Mouse (Mus musculus) CD8-positive naive resting alpha-beta T cell, adult 2 months (primary cell): ENCODE results near the gene Narfl.

Source experiments
- DNase-seq, 2 experiments: peaks; one replicate each; pipeline ENCODE4 v3.0.0; 2022; ENCODE audit warnings: low read depth in 2 of 2, low spot score in 2 of 2

The Narfl gene

DNA sequence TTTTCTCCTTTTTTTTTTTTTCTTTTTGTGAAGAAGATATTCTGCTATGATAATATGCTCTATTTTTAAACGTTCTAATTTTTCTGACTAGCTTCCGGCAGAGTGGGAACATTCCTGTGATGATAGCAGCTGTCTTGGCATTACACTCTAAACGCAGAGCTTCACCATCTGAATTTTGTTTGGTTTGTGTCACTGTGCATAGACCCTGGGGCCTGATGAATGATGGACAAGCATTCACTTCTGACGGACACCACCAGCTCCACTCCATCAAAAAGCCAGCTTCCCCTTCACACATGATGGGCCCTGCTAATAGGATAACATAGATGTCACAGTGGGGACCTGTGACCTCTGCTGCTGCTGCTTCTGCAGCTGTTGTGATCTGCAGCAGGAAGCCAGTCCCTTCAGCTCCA, 12.0 kb upstream of the Narfl start:
- DNase-seq = no peak

GRCm38 (mm10) chr17:25762591-25762990, 11.0 kb upstream of the Narfl start:
- DNase-seq = no peak

DNA sequence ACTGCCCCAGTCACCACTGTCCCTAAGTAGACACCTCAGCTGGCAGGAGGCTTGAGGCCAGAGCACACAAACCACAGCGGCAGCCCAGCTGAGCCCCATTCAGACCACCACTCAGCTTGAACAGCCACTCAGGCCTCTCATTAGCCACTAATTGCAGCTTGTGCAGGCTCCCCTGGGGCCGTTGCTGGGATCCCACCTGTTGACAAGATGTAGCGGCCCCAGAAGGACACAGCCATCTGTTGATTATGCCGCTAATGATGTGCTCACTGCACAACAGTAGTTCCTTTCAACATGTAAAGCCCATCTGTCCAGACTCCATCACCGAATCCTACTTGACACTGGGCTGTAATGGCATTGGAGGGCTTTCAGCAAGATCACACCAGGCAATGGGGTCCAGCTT, 7.7 kb upstream of the Narfl start:
- no peak for DNase-seq

GRCm38 (mm10) chr17:25769331-25769730, 4.2 kb upstream of the Narfl start:
- DNase-seq = no peak

DNA sequence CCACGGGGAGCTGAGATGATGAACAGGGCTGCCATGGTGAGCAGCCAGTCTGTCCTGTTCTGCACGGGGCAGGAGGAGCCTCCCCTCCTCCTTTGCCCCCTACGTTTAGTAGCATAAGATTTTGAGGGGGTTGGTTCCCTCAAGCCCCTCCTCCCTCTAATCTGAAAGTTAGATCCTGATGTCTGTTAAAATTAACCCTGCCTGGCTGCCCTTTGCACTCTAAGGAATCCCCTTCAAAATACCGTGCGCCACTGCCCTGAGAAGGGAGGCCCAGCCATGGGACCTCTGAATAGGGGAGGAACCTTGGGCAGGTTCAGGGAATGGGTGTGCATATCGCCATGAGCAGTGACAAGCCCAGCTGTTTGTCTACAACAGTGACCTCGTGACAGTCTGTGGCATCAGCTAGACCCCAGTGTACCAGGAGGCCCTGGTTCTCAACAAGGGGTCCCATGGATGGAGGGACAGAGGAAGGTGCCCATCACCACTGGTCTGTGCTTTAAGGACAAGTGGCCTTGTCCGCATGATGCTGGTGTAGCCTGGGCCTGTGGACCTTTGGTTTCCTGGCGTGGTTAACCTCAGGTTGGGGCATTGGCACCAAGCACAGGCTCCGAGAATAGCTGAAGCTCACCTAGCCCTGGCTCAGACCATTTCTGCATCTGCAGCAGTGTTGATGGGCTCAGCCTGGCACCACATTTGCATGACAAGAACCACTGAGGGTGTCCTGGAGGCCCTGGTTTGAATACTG, 1.9 kb downstream of the Narfl start:
- DNase-seq = no peak

DNA sequence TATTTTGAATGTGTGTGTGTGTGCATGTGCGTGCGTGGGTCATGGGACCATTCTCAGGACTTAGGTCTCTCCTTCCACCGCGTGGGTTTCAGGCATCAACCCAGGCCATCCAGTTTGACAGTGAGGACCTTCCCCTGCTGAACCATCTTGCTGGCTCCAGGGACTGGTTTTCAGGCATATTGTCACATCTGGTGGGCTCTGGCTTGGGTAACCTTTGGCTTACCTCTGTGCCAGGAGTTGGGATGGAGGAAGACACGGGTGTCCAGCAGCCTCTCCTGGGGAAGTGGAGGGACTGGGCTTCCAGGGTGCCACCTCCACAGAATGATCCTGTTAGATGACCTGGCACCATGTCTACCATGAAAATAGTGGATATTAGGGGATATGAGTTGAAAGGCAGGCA, 4.4 kb downstream of the Narfl start:
- DNase-seq = no peak

GRCm38 (mm10) chr17:25781339-25781738, 7.8 kb downstream of the Narfl start:
- no peak for DNase-seq

DNA sequence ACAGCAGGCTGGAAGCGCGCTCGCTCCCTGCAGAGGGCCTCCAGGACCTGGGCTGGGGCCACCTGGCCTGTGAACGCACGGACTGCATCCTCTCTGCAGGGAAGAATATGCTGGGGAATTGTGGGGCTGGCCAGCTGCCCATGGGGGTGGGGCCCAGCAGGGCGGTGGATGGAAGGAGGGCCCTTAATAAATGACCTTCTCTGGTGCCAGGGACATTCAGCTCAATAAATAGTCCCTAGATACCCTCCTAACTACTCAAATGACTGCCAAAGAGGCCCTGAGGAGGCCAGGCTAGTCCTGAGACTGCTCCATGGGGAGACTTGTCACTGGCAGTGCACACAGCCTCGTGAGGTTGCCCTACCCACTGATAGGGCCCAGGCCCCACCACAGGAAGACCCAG, 9.5 kb downstream of the Narfl start:
- DNase-seq = no peak

GRCm38 (mm10) chr17:25783861-25784574, 10.4 kb downstream of the Narfl start:
- no peak for DNase-seq

DNA sequence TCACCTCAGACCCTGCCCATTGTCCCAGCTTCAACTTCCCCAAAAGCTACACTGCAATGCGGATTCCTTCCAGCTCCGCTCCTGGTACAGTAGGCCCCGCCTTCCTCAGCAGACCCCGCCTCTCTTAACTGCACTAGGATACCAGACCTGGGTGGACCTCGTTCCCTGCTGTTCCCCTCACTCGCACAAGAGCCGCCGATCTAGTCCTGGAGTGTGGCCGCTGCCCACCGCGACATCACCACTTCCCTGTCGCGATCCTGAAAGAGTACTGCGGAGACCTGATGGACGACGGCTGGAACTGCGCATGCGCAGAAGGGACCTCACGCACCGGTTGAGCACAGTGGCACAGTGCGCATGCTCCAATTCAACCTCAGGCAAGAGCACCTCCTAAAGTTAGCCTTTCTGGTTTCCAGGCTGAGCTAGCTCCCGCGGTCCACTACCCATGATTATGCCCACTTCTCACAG, 11.7 kb downstream of the Narfl start, which contains the start of gene Haghl:
TSS of gene Haghl (minus strand) at position 393 of the 465 bp plus-strand sequence.
- DNase-seq = peak; percentile 94

DNA sequence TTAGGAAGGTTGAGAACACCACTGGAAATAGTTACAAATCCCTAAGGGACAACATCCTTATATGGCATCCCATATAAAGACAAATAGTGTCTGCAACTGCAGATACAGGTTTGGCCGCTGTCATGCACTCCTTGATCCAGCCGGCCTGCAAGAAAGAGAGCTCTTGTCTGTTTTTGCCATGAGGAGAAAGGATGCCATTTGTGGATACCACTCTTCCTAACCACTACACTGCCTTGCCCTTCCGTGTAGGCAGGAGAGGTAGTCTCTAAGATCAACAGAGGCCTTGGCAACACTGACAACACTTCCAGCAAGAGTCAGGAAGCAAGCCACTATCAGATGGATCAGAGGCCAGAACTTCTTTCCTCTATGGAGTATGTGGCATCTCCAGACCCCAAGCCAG, 12.7 kb downstream of the Narfl start, which contains the start of gene Ccdc78:
TSS of gene Ccdc78 (plus strand) at position 301 of the 400 bp plus-strand sequence.
- no peak for DNase-seq

DNA sequence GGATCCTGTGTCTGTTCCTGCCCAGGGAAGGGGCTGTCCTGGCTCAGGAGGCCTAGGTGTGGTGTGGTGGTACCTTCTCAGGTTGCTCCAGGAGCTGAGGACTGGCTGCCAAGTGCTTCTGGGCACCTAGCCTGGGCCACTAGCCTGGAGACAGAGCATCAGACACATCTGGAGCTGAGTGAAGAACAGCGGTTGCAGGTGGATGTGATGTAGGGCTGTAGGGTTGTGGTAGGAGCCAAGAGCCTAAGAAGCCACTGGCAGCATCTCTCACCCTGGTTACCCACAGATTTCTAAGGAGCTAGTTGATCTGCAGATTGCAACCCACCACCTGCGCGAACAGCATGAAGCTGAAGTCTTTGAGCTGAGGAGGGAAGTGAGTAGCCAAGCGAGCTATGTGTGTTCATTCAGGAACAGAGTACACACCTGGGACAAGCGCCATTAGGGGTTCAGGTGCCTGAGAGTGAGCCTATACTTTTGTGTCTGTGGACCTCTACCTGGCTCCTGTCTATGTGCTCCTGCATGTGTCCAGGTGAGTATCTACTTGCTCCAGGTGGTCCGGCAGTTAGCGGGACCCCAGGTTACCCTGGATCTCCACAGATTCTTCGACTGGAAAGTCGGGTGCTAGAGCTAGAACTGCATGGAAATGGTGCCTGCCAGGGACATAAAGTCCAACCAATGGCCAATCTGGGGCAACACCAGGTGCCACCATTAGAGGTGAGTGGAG, 13.4 kb downstream of the Narfl start:
- no peak for DNase-seq

DNA sequence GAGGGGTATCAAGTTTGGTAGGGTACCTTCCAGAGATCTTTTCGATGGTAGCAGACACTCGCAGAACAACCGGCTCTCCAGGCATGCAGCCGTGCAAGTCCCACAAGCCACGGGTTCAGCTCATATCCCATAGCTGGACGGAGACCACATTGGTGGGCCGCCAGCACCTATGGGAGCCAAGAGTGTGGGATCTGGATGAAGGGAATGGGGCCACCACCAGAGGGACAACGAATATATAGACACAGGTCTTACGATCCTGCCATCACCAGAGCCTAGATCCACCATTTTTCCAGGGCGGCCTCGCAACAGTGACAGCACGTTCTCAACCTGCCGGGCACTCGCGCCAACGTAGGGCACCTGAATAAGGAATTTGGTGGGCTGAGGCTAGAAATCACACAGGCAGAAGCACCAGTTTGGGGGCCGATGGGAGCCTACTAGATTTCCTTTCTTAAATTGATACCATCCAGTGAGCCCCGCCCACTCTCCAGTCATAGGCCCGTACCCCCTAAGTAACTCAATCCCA, 17.8 kb downstream of the Narfl start:
- DNase-seq = no peak

DNA sequence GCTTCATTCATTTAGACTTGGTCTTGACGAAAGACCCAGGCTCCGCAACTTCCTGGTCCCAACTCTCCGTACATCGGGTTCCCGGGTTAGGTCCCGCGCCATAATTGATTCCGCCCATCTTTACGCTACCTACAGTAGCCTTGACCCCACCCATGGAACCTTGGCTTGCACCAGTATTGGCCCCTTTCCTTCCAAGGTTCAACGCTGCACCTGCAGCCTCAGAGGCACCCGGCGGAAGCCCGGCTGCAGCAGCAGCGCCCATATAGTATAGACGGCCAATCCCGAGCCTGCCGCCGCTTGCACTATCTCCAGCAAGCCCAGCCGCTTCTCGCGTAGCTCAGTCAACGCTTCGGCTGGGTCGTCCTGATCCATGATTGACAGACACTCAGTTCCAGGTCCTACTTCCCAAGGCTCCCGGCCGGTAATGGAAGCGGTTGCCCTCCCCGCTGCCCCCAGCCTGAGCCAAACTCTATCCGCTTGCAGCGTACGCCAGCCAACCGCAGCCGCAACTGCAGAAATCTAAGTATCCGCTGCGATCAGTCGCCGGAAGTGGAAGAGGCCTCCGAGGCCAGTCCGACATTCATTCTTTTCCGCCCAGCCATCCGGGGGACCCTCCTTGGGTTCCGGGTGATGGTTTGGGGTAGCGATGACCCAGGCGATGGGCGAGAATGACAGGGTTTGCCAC, 18.4 kb downstream of the Narfl start:
- peak; percentile 80 to 87 for DNase-seq

GRCm38 (mm10) chr17:25792615-25793014, 19.0 kb downstream of the Narfl start, which contains the start of gene Fam173a:
TSS of gene Fam173a (minus strand) at chr17:25792901.
- peak; percentile 63 to 75 for DNase-seq

DNA sequence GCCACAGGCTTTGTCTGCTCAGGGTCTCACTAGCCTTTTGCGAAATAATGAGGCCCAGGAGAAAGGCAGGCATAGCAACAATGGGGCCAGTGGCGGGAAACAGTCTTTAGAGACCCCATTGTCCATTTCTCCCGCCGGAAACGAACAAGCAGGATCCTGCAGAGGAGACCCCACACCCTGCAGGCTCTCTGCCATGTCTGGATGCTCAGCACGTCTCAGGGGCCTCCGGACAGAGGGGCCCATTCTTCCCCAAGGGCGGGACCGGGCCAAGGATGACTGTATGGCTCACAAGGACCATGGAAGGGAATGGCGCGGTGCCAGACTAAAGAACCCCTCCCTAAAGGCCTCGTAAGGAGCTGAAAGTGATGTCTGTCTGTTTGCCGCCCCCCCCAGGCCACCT, 20.6 kb downstream of the Narfl start:
- no peak for DNase-seq

GRCm38 (mm10) chr17:25794998-25795397, 21.4 kb downstream of the Narfl start:
- no peak for DNase-seq

DNA sequence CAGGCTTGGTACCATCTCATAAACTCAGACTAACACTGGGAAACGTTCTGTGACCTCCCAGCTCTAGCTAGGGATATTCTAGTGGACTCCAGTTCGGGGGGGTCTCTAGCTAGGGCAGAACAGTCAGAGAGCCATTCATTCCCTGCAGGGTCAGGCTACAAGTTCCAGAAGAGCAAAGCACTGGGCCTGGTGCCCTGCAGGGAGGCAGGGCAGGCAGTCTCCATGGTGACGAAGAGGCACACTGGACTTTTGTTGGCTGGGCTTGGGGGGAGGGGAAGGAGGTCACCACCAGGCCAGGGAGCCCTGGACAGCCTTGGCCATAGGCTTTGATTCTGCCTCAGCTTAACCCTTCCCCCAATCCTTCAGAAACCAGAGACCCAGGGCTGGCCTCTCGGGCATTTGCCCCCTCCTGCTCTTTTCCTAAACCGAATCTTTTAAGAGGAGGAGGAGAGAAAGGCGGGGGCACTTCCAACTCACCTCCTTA, 22.1 kb downstream of the Narfl start, which contains the start of gene AC134908.4:
TSS of gene AC134908.4 (minus strand) at position 51 of the 484 bp plus-strand sequence.
- no peak for DNase-seq

DNA sequence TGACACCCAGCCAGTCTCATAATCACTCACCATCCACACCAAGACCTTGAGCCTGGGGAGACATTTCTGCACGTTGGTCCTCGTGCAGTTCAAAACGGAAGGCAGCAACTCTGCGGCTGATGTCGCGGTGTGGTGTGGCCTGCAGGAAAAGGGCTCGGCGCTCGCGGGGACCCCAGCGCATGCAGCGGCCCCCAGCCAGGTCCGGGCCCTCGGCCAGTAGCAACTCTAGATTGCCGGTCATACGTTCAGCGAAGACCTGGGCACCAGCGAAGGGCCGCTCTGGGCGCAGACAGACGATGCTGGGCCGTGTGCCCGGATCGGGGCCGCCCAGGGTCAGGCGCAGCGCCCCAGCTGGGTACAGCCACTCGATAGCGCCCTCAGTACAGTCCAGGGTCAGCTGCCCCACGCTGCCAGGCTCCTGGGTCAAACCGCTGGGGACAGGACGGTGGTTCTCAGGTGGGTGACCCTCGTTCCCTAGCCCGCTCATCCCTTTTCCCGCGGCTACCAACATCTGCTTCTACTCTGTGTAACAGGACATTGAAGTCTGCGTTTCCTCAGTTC, 22.7 kb downstream of the Narfl start:
- DNase-seq = no peak

DNA sequence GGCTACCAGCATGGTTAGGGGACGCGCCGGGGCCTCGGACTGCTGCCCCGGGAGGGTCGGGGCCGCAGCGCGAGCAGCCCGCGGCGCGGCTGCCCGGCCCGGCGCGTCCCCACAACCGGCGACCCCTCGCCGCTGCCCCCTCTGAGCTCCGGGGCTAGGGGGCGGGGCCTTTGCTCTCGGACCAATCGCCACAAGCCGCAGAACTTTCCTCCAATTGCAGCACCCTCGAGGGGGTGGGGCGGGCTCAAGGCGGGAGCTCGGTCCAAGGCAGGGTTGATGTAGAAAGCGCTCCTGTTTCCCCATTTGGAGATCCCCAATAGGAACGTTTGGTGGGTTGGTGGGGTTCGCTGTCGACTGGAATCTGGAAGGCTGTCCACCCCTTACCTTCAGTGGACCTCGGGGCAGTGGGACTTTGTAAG, 23.4 kb downstream of the Narfl start, which contains the start of gene Metrn:
TSS of gene Metrn (minus strand) at position 186 of the 419 bp plus-strand sequence.
- DNase-seq = peak; percentile 68 to 75
